Mouse (Mus musculus) embryonic fibroblast, embryonic 13.5 days (primary cell): ENCODE measurements around the gene Dok3.

ENCODE experiments used
- CTCF ChIP-seq: IDR thresholded peaks from 2 replicates; pipeline ENCODE4 v1.5.1; 2011; ENCODE audit warnings: mild to moderate bottlenecking, control low read depth, low read length, moderate library complexity, borderline replicate concordance; ENCODE audit not compliant: insufficient read depth
- POLR2A ChIP-seq: IDR thresholded peaks from 2 replicates; pipeline ENCODE4 v1.6.1; 2011; ENCODE audit warnings: low read depth, mild to moderate bottlenecking, control low read depth, low read length, moderate library complexity

DNA sequence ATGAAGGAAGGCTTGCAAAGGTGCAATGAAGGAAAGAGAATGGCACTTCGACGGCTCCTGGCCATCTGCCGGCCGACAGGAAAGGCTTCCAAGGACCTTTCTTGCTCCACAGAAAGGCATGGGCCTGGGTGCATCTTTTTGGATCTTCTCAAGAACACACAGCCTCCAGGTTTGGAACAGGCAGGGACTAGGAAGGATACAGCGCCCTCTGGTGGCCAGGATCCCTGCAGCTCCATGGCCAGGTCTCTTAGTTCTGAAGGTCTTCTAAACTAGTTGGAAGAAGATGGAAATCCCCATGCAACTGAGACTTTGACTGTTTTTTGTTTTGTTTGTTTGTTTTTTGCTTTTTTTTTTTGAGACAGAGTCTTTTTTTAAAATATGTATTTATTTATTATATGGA, 12.1 kb downstream of the Dok3 start:
- TF ChIP-seq POLR2A = no peak
- TF ChIP-seq CTCF = peak; percentile 80; the same call in 1 of the 2 replicates
